Mouse (Mus musculus): Measurements from ENCODE around the gene Trim2. TPM values are rescaled to one million over a fixed set of nuclear protein-coding genes. Genes with fewer than 3 reads are reported as not detected.

Gene Trim2
- polyA plus RNA-seq, 1 experiment from 2014 or later = 184 TPM

DNA sequence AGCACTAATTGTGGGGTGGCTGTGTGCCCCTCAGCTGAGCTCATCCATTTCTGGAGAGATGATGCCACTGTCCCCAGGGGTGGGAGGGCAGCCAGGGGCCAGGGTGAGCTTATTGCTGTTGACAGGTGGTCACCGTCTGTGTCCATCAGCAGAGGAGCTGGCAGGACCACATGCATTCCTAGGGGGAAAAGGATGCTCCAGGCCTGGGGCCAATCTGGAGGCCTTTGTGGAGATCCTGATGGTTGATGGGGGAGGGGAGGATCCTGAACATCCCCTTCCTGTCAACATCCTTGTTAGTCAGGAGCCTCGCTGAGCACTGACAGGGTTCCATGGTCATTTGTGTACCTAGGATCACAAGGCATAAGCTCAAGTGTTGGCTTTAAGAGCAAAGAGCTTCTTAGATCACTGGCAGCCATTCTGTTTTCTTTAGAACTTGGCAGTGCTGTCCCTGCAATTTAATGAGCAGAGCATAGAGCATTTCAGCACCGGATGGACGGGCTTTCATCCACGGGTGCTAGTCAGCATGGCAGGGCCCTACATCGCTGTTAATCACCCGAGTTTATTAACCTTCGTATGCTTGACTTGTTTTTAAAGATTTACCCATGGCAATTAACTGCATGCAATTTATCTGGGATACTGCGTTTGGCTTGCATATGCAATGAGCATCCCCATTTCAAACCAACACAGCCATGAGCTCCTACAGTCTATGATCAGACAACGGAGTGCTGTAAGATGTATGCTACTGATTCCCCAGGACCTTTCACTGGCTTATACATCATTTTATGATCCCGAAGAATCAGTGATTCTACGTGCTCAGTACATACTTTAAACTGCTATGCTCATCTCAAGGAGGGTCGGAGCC, 105.9 kb downstream of the Trim2 start:
- Histone ChIP-seq H3K4me3 (no peak overlapping the region), H3K4me2 (replicated peaks) (no peak overlapping the region), H3K9me3 (no peaks in the 10 kb centered on the region), H3K27ac (replicated peaks) (peak overlapping the region; percentile 64), H3K4me1 (peaks cover 14% of the 10 kb centered on the region), H3K27me3 (no peaks in the 10 kb centered on the region), H3K36me3 (peaks cover 49% of the 10 kb centered on the region), H3K9ac (replicated peaks) (no peak overlapping the region)
- ATAC-seq (ENCODE audit: low FRiP score, low read depth) = peak; percentile 64; the same call in 1 of the 2 replicates
- WGBS = 76% methylated on average over 13 of the region's 13 CpGs

DNA sequence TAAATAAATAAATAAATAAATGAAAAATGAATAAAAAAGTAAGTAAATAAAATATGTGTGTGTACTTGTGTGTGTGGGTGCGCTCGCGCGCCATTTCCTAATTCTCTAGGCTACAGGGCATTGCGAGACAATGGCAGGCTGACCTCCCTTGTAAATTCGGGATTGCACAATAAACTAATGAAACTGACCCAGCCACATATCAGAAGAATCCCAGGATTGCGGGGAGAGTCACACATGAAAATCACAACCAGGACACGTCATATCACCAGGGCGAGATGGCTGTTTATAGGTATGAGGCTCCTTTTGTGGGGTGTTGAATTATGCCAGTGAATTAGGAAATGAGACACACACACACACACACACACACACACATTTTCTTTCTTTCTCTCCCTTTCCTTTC, 107.2 kb downstream of the Trim2 start:
- peaks cover 14% of the 10 kb centered on the region for H3K4me1 ChIP-seq
- H3K4me3 ChIP-seq = no peak overlapping the region
- H3K27ac ChIP-seq (replicated peaks) = no peak overlapping the region
- 94% methylated on average over 9 of the region's 9 CpGs for WGBS
- no peaks in the 10 kb centered on the region for H3K9me3 ChIP-seq
- ATAC-seq (ENCODE audit: low FRiP score, low read depth) = no peak
- H3K27me3 ChIP-seq = no peaks in the 10 kb centered on the region
- no peak overlapping the region for H3K9ac ChIP-seq (replicated peaks)
- no peak overlapping the region for H3K4me2 ChIP-seq (replicated peaks)
- peaks cover 44% of the 10 kb centered on the region for H3K36me3 ChIP-seq

DNA sequence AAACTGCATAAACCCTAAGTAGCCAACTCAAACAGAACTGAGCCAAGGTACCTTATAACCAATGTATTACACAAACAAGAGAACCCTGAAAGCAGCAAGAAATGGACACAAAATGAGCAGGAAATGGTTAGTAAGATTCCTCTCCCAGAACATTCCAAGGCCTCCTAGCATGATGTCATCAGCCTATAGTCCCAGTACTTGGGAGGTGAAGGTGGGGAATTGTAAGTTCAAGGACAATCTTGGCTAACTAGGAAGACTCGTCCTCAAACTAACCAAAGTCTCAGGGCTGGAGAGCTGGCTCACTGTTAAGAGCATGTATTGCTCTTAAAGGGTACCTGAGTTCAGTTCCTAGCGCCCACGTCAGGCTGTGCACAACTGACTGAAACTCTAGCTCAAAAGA, 108.4 kb downstream of the Trim2 start:
- no peak overlapping the region for H3K9ac ChIP-seq (replicated peaks)
- H3K4me2 ChIP-seq (replicated peaks) = no peak overlapping the region
- no peak overlapping the region for H3K4me3 ChIP-seq
- ATAC-seq (ENCODE audit: low FRiP score, low read depth) = no peak
- peaks cover 18% of the 10 kb centered on the region for H3K4me1 ChIP-seq
- H3K9me3 ChIP-seq = no peaks in the 10 kb centered on the region
- H3K36me3 ChIP-seq = peaks cover 51% of the 10 kb centered on the region
- H3K27ac ChIP-seq (replicated peaks) = no peak overlapping the region
- 93% methylated on average over 3 of the region's 3 CpGs for WGBS
- no peaks in the 10 kb centered on the region for H3K27me3 ChIP-seq

DNA sequence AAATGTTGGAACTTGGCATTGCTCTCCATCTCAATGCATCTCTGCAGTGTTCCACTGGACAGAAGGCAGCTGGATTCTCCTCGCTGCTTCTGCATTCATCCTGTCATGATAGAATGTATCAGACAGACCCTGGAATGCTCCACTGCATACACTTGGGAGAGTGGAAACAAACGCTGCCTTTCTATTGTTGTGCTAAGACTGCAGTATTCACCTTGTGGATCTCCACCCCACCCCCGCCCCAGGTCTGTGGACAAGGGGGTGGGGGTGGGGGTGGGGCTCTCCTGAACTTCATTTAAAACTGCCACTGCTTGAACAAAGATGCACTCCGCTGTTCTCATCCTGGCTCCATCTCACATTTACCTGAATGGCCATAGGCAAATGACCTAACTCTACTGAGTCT, 112.8 kb downstream of the Trim2 start:
- H3K4me2 ChIP-seq (replicated peaks) = no peak overlapping the region
- ATAC-seq (ENCODE audit: low FRiP score, low read depth) = no peak
- 61% methylated on average over 4 of the region's 4 CpGs for WGBS
- peaks cover 15% of the 10 kb centered on the region for H3K27me3 ChIP-seq
- no peak overlapping the region for H3K4me3 ChIP-seq
- H3K36me3 ChIP-seq = peaks cover 74% of the 10 kb centered on the region
- peaks cover 19% of the 10 kb centered on the region for H3K4me1 ChIP-seq
- H3K27ac ChIP-seq (replicated peaks) = no peak overlapping the region
- no peaks in the 10 kb centered on the region for H3K9me3 ChIP-seq
- H3K9ac ChIP-seq (replicated peaks) = no peak overlapping the region

DNA sequence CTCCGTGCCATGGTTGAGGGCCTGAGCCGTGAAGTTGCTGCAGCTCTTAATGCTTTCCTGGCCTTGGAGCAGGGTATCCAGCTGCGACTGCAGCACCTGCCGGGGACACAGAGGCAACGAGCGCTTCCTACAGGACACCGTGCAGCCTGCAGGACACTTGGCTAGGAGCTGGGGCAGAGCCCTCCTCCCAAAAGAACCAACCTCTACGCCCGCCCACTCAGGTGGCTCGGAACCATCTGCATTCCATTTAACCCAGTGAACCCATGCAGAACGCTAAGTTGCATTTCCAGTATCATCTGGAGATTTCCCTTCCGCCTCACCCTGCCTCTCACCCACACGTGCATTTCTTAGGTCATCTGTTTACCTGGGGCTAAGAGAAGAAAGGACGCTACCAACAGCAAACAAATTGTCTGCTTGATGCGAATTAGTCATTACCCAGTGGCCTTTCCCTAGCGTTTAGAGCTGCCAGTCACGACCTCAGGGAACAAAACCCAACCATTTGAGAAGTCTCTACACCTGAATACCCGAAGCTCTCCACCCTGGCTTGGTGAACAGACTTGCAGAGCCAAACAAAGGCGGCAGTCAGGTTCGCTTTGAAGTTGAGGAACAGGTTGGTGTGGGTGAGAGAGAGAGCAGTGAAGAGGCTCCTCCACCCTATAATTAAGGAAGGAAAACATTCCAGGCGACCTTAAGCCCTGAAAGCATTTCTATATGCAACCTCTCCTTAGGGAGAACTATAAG, 115.4 kb downstream of the Trim2 start:
- H3K36me3 ChIP-seq = peaks cover 76% of the 10 kb centered on the region
- H3K27ac ChIP-seq (replicated peaks) = 0 out of 2 replicates have a peak overlapping the region, but pooled peaks have one; percentile 10
- H3K4me2 ChIP-seq (replicated peaks) = peak overlapping the region; percentile 10; the same call in 1 of the 2 replicates
- H3K4me3 ChIP-seq = no peak overlapping the region
- H3K27me3 ChIP-seq = peaks cover 15% of the 10 kb centered on the region
- 56% methylated on average over 21 of the region's 21 CpGs for WGBS
- H3K9ac ChIP-seq (replicated peaks) = no peak overlapping the region
- no peaks in the 10 kb centered on the region for H3K9me3 ChIP-seq
- peaks cover 19% of the 10 kb centered on the region for H3K4me1 ChIP-seq
- peak; percentile 51; the same call in 1 of the 2 replicates for ATAC-seq (ENCODE audit: low FRiP score, low read depth)

DNA sequence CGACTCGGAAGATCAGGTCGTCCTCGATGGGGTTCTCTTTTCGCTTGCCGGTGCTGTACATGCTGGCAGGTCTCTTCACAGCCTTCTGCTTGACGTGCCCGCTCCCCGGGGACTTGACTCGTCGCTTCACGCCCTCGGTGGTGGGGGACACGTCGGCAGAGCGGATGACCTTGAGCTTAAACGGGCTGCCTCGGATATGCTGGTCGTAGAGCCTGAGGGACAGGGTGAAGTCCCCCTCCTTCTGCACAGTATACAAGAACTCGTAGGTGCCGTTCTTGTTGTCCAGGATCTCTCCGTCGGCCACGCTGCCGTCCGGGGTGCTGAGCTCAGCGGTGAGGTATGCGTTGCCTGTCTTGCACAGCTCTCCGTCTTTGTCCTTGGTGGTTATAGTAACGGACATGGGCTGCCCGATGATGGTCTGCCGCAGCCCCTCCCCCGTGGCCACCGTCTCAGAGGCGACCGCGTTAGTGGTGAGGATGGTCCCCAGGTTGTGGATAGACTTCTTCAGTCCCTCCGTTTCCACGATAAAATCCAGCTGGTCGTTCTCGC, 116.1 kb downstream of the Trim2 start:
- Histone ChIP-seq H3K4me1 (peaks cover 19% of the 10 kb centered on the region), H3K4me3 (no peak overlapping the region), H3K27ac (replicated peaks) (0 out of 2 replicates have a peak overlapping the region, but pooled peaks have one; percentile 10), H3K9me3 (no peaks in the 10 kb centered on the region), H3K9ac (replicated peaks) (0 out of 2 replicates have a peak overlapping the region, but pooled peaks have one; percentile 17), H3K27me3 (peaks cover 15% of the 10 kb centered on the region), H3K4me2 (replicated peaks) (peak overlapping the region; percentile 10; the same call in 1 of the 2 replicates), H3K36me3 (peaks cover 73% of the 10 kb centered on the region)
- ATAC-seq (ENCODE audit: low FRiP score, low read depth) = peak; percentile 54
- 19% methylated on average over 41 of the region's 41 CpGs for WGBS

DNA sequence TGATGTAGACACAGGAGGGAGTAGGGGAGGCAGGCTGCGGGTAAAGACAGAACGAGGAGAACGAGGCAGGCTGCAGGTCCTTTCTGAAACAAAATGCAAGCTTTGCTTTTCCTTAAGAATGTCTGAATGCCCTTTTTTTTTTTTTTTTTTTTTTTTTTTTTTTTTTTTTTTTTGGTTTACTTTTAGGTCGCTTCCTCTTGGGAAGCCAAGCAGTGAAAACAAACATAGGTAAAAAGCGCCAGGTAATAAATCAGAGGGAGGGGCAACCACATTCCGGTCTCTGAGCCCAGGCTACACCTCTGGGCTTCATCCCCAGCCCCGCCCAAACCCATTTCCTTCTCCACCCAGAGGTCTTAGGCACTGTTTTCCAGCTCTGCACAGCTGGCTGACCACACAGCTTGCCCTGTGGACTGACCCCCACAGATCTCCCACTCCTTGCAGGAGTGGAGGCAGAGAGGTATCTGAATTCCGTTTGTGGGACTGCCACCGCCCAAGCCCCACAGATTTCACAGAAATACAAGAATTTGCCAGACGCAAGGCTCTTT, 117.0 kb downstream of the Trim2 start:
- H3K27me3 ChIP-seq = peaks cover 15% of the 10 kb centered on the region
- H3K4me2 ChIP-seq (replicated peaks) = no peak overlapping the region
- no peak for ATAC-seq (ENCODE audit: low FRiP score, low read depth)
- 58% methylated on average over 10 of the region's 10 CpGs for WGBS
- peaks cover 72% of the 10 kb centered on the region for H3K36me3 ChIP-seq
- H3K9ac ChIP-seq (replicated peaks) = no peak overlapping the region
- peaks cover 19% of the 10 kb centered on the region for H3K4me1 ChIP-seq
- H3K4me3 ChIP-seq = no peak overlapping the region
- no peak overlapping the region for H3K27ac ChIP-seq (replicated peaks)
- no peaks in the 10 kb centered on the region for H3K9me3 ChIP-seq

DNA sequence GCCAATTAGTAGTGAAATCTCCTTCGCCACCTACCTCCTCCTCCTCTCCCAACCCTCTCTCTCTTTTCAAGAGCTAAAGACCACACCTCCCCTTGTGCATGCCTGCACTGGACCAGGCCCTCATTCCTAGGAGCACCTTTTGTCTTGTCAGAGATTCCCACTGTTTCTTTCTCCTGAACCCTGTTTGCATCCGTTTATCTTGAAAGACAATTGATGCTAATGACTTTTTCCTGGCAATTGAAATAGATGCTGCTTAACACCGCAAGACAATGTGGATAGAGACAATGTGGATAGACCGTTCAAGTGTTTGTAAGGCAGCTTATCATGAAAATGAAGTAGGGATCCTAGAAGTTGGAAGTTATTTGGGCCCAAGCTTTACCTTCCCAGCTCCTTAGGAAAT, 125.0 kb downstream of the Trim2 start:
- Histone ChIP-seq H3K4me1 (peaks cover 17% of the 10 kb centered on the region), H3K9me3 (no peaks in the 10 kb centered on the region), H3K36me3 (peaks cover 40% of the 10 kb centered on the region), H3K27ac (replicated peaks) (0 out of 2 replicates have a peak overlapping the region, but pooled peaks have one; percentile 15), H3K4me3 (no peak overlapping the region), H3K27me3 (no peaks in the 10 kb centered on the region), H3K4me2 (replicated peaks) (no peak overlapping the region), H3K9ac (replicated peaks) (no peak overlapping the region)
- WGBS = 21% methylated on average over 4 of the region's 4 CpGs
- ATAC-seq (ENCODE audit: low FRiP score, low read depth) = no peak

DNA sequence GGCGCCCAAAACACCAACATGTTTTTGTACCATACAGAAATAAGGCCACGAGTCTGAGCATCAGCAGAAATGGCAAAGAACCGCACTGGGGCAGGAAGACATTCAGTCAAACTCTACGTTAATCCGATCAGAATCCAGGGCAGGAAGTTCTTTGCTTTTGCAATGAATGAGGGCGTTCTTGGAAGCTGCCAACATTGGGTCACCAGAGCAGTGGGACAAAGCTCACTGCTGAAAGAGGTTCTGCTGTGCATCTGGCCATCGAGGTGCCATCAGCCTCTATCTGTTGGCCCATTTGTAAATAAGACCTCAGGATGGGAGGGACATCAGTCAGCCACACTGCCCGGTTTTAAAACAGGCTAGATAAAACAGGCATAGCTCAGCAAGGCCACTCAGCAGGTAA, 125.6 kb downstream of the Trim2 start:
- no peak for ATAC-seq (ENCODE audit: low FRiP score, low read depth)
- Histone ChIP-seq H3K4me1 (peaks cover 21% of the 10 kb centered on the region), H3K27me3 (no peaks in the 10 kb centered on the region), H3K36me3 (peaks cover 39% of the 10 kb centered on the region), H3K4me3 (no peak overlapping the region), H3K9me3 (no peaks in the 10 kb centered on the region), H3K4me2 (replicated peaks) (no peak overlapping the region), H3K27ac (replicated peaks) (0 out of 2 replicates have a peak overlapping the region, but pooled peaks have one; percentile 15), H3K9ac (replicated peaks) (no peak overlapping the region)
- WGBS = 20% methylated on average over 8 of the region's 8 CpGs

DNA sequence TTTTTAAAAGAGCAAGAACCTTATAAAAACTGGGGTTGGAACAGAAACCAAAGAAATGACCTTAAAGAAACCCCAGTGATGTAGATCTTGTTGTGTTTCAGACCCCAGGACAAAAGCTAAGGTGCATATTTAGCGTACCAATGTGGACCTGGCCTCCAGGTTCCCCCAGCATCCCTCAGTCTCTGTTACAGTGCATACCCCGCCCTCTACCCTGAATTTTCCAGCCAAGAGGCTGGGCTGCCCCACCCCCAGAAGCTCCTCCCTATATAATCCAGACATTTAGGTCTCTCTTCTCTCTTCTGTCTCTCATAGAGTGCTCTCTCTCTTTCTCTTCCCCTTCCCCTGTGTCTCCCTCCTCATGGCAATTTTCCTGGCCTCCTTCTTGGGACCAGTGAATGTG, 126.4 kb downstream of the Trim2 start:
- Histone ChIP-seq H3K4me1 (peaks cover 21% of the 10 kb centered on the region), H3K9me3 (no peaks in the 10 kb centered on the region), H3K4me3 (no peak overlapping the region), H3K9ac (replicated peaks) (no peak overlapping the region), H3K27me3 (no peaks in the 10 kb centered on the region), H3K36me3 (peaks cover 37% of the 10 kb centered on the region), H3K4me2 (replicated peaks) (no peak overlapping the region), H3K27ac (replicated peaks) (no peak overlapping the region)
- 74% methylated on average over 2 of the region's 2 CpGs for WGBS
- no peak for ATAC-seq (ENCODE audit: low FRiP score, low read depth)

DNA sequence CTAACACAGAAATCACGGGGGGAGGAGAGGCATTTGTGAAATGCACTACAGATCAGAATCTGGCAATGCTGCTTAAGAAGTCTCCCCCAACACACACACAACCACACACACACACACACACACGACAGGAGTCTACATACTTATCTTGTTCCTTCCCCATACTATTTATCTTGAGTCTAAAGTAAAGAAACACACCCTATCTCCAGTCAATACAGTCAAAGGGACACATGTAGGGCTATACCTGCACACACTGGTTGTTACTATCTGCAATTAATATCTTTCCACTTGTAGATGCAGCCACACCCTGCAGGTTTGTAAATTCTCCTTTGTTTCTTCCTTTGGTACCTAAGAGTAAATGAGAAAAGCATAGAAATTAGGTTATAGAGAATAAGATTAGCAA, 128.8 kb downstream of the Trim2 start:
- Histone ChIP-seq H3K4me2 (replicated peaks) (no peak overlapping the region), H3K27ac (replicated peaks) (no peak overlapping the region), H3K36me3 (peaks cover 30% of the 10 kb centered on the region), H3K4me3 (no peak overlapping the region), H3K9ac (replicated peaks) (no peak overlapping the region), H3K9me3 (no peaks in the 10 kb centered on the region), H3K27me3 (no peaks in the 10 kb centered on the region), H3K4me1 (peaks cover 21% of the 10 kb centered on the region)
- 75% methylated on average over 2 of the region's 2 CpGs for WGBS
- ATAC-seq (ENCODE audit: low FRiP score, low read depth) = no peak
